Mouse (Mus musculus) forebrain, embryonic 16.5 days (tissue): ENCODE data around the gene Mrpl41. TPM values are rescaled to one million over a fixed set of nuclear protein-coding genes. Genes with fewer than 3 reads are reported as not detected.

Source experiments
- ATAC-seq: fragments of 200-750 bp; cut with Nextera tagmentation; 2 replicates; pipeline ENCODE4 v1.8.0; 2017; ENCODE audit warnings: mild to moderate bottlenecking, moderate library complexity
- H3K27ac ChIP-seq: fragments of 300-500 bp; sonication (generic); 2 replicates; pipeline ENCODE4 v1.5.1; 2014; ENCODE audit warnings: low read length, control low read depth
- H3K27me3 ChIP-seq: fragments of 300-500 bp; sonication (generic); replicated peaks from 2 replicates; pipeline ENCODE4 v1.6.1; 2014; ENCODE audit warnings: low read length; ENCODE audit not compliant: control insufficient read depth, insufficient read depth
- H3K36me3 ChIP-seq: fragments of 300-500 bp; sonication (generic); 2 replicates; pipeline ENCODE4 v1.6.1; 2014; ENCODE audit not compliant: control insufficient read depth, insufficient read depth
- H3K4me1 ChIP-seq: fragments of 300-500 bp; sonication (generic); replicated peaks from 2 replicates; pipeline ENCODE4 v1.6.1; 2014; ENCODE audit warnings: low read length; ENCODE audit not compliant: control insufficient read depth, insufficient read depth
- H3K4me2 ChIP-seq: fragments of 300-500 bp; sonication (generic); 2 replicates; pipeline ENCODE4 v1.6.1; 2014; ENCODE audit warnings: mild to moderate bottlenecking, low read length, control low read depth
- H3K4me3 ChIP-seq: fragments of 300-500 bp; sonication (generic); replicated peaks from 2 replicates; pipeline ENCODE4 v1.5.1; 2014; ENCODE audit warnings: mild to moderate bottlenecking, low read length, control low read depth
- H3K9ac ChIP-seq: fragments of 300-500 bp; sonication (generic); replicated peaks from 2 replicates; pipeline ENCODE4 v1.6.1; 2014; ENCODE audit warnings: low read depth, low read length, control low read depth
- H3K9me3 ChIP-seq: fragments of 300-500 bp; sonication (generic); 2 replicates; pipeline ENCODE4 v1.6.1; 2016; ENCODE audit warnings: low read length; ENCODE audit not compliant: control insufficient read depth
- WGBS: fragments of 180-500 bp; shearing (Covaris S2); extraction: QIAGEN DNeasy Blood & Tissue Kit; methylation state at CpG from one replicate; pipeline ENCODE4 v1.1.7; 2014; 5-methylcytosine and 5-hydroxymethylcytosine counted together
- microRNA-seq: library from miRNA; unstranded; fragments of <30 nt; microRNA quantifications from one replicate; pipeline ENCODE4, GENCODE M21; 2017
- polyA plus RNA-seq: library from polyadenylated mRNA; unstranded; fragments of >200 nt; fragmentation: Nextera tagmentation; extraction: Ambion mirVana; gene quantifications from 2 replicates; pipeline ENCODE4 v1.2.1, GENCODE M21; 2015

Mrpl41 gene
- polyA plus RNA-seq, 1 experiment from 2014 or later: 143 TPM

GRCm38 (mm10) chr2:24925284-24925683 lies 49.6 kb downstream of the Mrpl41 start:
- ATAC-seq: no peak
- Histone ChIP-seq H3K4me2 (no peak overlapping the region), H3K9ac (no peak overlapping the region), H3K27ac (no peak overlapping the region), H3K9me3 (no peaks in the 10 kb centered on the region), H3K36me3 (no peaks in the 10 kb centered on the region), H3K4me3 (no peak overlapping the region), H3K4me1 (no peaks in the 10 kb centered on the region), H3K27me3 (no peaks in the 10 kb centered on the region)
- WGBS: 92% methylated on average over 8 of the region's 8 CpGs

Small RNAs within 50 kb of the gene (microRNA-seq; reads per million reads assigned to microRNA genes)
- not detected for gene Gm22875

Other genes with a start within 250 kb of the Mrpl41 start
- gene Cacna1b, start 211.9 kb downstream of the Mrpl41 start, polyA plus RNA-seq: 8.7 and 10.1 TPM in 2 replicates
- gene Ehmt1, start 55.5 kb downstream of the Mrpl41 start, polyA plus RNA-seq: 125 and 132 TPM in 2 replicates
- 31.7 and 40.9 TPM in 2 replicates for gene Arrdc1, start 39.8 kb downstream of the Mrpl41 start, polyA plus RNA-seq
- 16.7 and 20.8 TPM in 2 replicates for gene Zmynd19, start 25.3 kb downstream of the Mrpl41 start, polyA plus RNA-seq
- gene Dph7, start 12.7 kb downstream of the Mrpl41 start, polyA plus RNA-seq: 41.5 and 44.9 TPM in 2 replicates
- gene Pnpla7, start 935 bp upstream of the Mrpl41 start, polyA plus RNA-seq: 4.4 and 4.5 TPM in 2 replicates
- 186 and 223 TPM in 2 replicates for gene Nsmf, start 79.3 kb upstream of the Mrpl41 start, polyA plus RNA-seq
- not detected in 2 replicates for gene Entpd8, start 105.2 kb upstream of the Mrpl41 start, polyA plus RNA-seq
- gene Noxa1, start 120.1 kb upstream of the Mrpl41 start, polyA plus RNA-seq: not detected in 2 replicates
- 15.8 and 22.0 TPM in 2 replicates for gene Nrarp, start 205.7 kb upstream of the Mrpl41 start, polyA plus RNA-seq
- gene Tor4a, start 221.8 kb upstream of the Mrpl41 start, polyA plus RNA-seq: 0.85 and 1.6 TPM in 2 replicates
- gene Nelfb, start 236.4 kb upstream of the Mrpl41 start, polyA plus RNA-seq: 91.7 and 101 TPM in 2 replicates
- gene Stpg3, start 239.5 kb upstream of the Mrpl41 start, polyA plus RNA-seq: not detected in 2 replicates
- not detected in 2 replicates for gene Fam166a, start 243.6 kb upstream of the Mrpl41 start, polyA plus RNA-seq
- 394 TPM in 2 replicates for gene Tubb4b, start 249.6 kb upstream of the Mrpl41 start, polyA plus RNA-seq